In genomic region chr11:59496672-59497310, GRCm38 (mm10) we compare ENCODE assay signal across 10 mouse cellular contexts. TPM values are rescaled to one million over a fixed set of nuclear protein-coding genes. Genes with fewer than 3 reads are reported as not detected.
"Had no signal": no experiment of that assay in that cellular context is flagged by ENCODE, and none has a peak within 500 bp of the region (broad histone marks: within the 10 kb centered on the region; RNA-seq: fewer than 3 reads in every experiment).

No protein-coding gene starts in this region.

- DNase-seq: kidney, adult 2 months; kidney, postnatal 25 days; liver; lung, adult 18-20 months; thymus, postnatal 14 days had no signal

- H3K4me1 ChIP-seq: limb, embryonic 12.5 days; midbrain, embryonic 13.5 days; neural tube, embryonic 15.5 days had no signal

- H3K4me3 ChIP-seq: limb, embryonic 12.5 days; midbrain, embryonic 13.5 days; neural tube, embryonic 15.5 days had no signal

- H3K27ac ChIP-seq: limb, embryonic 12.5 days; liver, embryonic 14.5 days; midbrain, embryonic 13.5 days; neural tube, embryonic 15.5 days had no signal

- H3K9ac ChIP-seq: limb, embryonic 12.5 days; liver, embryonic 14.5 days; midbrain, embryonic 13.5 days; neural tube, embryonic 15.5 days had no signal

- H3K27me3 ChIP-seq: limb, embryonic 12.5 days; midbrain, embryonic 13.5 days; neural tube, embryonic 15.5 days had no signal

- H3K9me3 ChIP-seq: limb, embryonic 12.5 days; midbrain, embryonic 13.5 days; neural tube, embryonic 15.5 days had no signal

- H3K4me2 ChIP-seq: limb, embryonic 12.5 days; midbrain, embryonic 13.5 days; neural tube, embryonic 15.5 days had no signal

- ATAC-seq: intestine, embryonic 16.5 days; midbrain, embryonic 13.5 days had no signal

RNA-seq across cellular contexts. Expression of gene Nlrp3, which starts 44.6 kb away (rescaled TPM):
- polyA plus RNA-seq: limb, embryonic 12.5 days had no signal
